Mouse (Mus musculus): ENCODE measurements at regions not wholly inside any gene's neighbourhood (a gene's known extent, or its start where the extent isn't known, plus 50 kb on each side); places are given as distances from the start of the nearest gene placed in this dataset.

DNA sequence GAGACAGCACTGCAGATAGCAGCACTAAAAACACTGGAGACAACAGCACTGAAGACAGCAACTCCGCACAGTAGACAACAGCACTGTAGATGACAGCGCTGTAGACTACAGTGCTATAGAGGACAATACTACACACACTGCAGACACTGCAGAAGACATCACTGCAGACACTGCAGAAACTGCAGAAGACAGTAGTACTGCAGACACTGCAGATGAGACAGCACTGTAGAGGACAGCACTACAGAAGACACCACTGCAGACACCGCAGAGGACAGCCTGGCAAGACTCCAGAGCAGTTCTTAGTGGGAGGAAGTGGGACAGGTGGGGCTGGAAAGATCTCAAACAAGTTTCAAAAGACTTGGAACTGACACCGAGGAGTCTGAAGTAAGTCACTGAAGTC, 64.8 kb upstream of the Gadd45a start:
- TF ChIP-seq CTCF (IDR thresholded peaks at IDR 0.05; ENCODE audit: low read depth) = no peak
- Histone ChIP-seq H3K36me3 (ENCODE audit: insufficient read depth, low read length) (no peaks in the 10 kb centered on the region), H3K4me2 (ENCODE audit: low read depth, low read length) (no peak overlapping the region; the same call in 1 of the 2 replicates), H3K4me3 (ENCODE audit: low read length) (no peak overlapping the region), H3K27ac (peak overlapping the region; percentile 45; the same call in 1 of the 2 replicates), H3K4me1 (ENCODE audit: insufficient read depth, low read length) (no peaks in the 10 kb centered on the region; the same call in 1 of the 2 replicates), H3K27me3 (ENCODE audit: insufficient read depth, low read length) (no peaks in the 10 kb centered on the region), H3K9ac (replicated peaks; ENCODE audit: low read length) (no peak overlapping the region), H3K9me3 (ENCODE audit: low read length) (no peaks in the 10 kb centered on the region)
- ATAC-seq = peak; percentile 64; the same call in 1 of the 2 replicates
- no peak for DNase-seq (ENCODE audit: low spot score)
- 78% methylated on average over 4 of the region's 4 CpGs for WGBS

DNA sequence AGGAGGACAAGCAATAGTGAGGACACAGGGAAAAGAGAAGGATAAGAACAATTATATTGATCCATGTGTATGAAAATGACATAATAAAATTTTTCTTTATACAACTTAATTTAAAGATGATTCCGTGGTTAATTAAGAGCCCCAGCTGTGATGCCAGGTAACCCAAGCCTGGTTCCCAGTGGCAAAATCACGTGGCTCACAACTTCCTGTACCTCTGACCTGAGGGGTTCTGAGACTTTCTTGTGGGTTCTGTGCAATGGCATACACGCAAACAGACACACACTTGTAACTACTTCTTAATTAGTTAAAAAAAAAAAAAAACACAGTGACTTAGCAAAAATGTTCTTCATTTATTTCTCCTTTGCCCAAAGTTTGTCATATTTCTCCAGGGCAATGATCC, 57.2 kb upstream of the Gadd45a start:
- H3K9ac ChIP-seq (replicated peaks; ENCODE audit: low read length) = no peak overlapping the region
- H3K9me3 ChIP-seq (ENCODE audit: low read length) = no peaks in the 10 kb centered on the region
- ATAC-seq = no peak
- H3K27ac ChIP-seq = no peak overlapping the region
- H3K4me2 ChIP-seq (ENCODE audit: low read depth, low read length) = no peak overlapping the region
- no peak overlapping the region for H3K4me3 ChIP-seq (ENCODE audit: low read length)
- TF ChIP-seq CTCF (IDR thresholded peaks at IDR 0.05; ENCODE audit: low read depth) = no peak
- H3K4me1 ChIP-seq (ENCODE audit: insufficient read depth, low read length) = no peaks in the 10 kb centered on the region
- DNase-seq (ENCODE audit: low spot score) = no peak
- H3K27me3 ChIP-seq (ENCODE audit: insufficient read depth, low read length) = no peaks in the 10 kb centered on the region
- WGBS = 82% methylated on average over 3 of the region's 3 CpGs
- H3K36me3 ChIP-seq (ENCODE audit: insufficient read depth, low read length) = no peaks in the 10 kb centered on the region

DNA sequence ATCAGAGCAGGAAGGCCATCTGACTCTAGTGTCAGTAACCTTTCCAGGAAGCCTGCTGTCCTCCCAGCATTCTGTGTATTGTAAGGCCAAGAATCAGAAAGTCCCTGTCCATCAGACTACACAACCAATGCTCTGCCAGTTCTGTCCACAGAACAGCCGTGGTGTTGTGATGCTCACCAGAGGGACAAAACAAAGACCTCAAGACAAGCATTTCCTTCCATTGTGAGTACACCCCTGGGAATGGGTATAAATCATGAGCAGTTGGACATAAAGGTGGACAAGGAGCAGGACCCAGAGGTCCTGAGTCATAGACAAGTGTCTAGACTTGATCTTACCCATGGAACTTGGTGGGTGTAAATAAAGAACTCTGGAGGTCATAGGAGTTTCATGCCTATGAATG, 55.9 kb upstream of the Gadd45a start:
- no peaks in the 10 kb centered on the region for H3K36me3 ChIP-seq (ENCODE audit: insufficient read depth, low read length)
- no peak overlapping the region for H3K4me3 ChIP-seq (ENCODE audit: low read length)
- ATAC-seq (no peak), DNase-seq (ENCODE audit: low spot score) (no peak)
- H3K27ac ChIP-seq = no peak overlapping the region
- WGBS = 67% methylated on average over 1 of the region's 1 CpGs
- no peaks in the 10 kb centered on the region for H3K27me3 ChIP-seq (ENCODE audit: insufficient read depth, low read length)
- TF ChIP-seq CTCF (IDR thresholded peaks at IDR 0.05; ENCODE audit: low read depth) = no peak
- no peak overlapping the region for H3K4me2 ChIP-seq (ENCODE audit: low read depth, low read length)
- no peaks in the 10 kb centered on the region for H3K9me3 ChIP-seq (ENCODE audit: low read length)
- H3K4me1 ChIP-seq (ENCODE audit: insufficient read depth, low read length) = no peaks in the 10 kb centered on the region
- H3K9ac ChIP-seq (replicated peaks; ENCODE audit: low read length) = no peak overlapping the region

DNA sequence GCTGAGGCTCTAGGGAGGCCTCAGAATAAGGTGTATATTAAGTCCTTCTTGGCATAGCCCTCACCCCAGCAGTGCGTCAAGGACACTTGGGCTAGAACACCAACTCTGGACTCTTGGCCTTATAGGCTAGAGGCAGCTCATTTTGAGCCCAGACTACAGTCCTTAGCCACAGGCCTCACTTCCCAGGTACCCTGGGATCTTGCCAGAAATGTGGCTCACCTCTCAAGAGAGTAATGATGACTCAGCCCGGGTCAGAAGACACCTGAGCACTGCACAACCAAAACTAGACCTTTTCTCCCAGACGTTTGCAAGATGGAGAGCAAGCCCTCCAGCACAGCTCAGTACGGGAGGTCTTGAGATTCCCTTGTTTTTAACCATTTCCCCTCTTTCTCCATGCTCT, 52.9 kb upstream of the Gadd45a start:
- H3K9ac ChIP-seq (replicated peaks; ENCODE audit: low read length) = no peak overlapping the region
- H3K4me2 ChIP-seq (ENCODE audit: low read depth, low read length) = no peak overlapping the region
- ATAC-seq (no peak), DNase-seq (ENCODE audit: low spot score) (no peak)
- no peaks in the 10 kb centered on the region for H3K27me3 ChIP-seq (ENCODE audit: insufficient read depth, low read length)
- H3K27ac ChIP-seq = no peak overlapping the region
- no peak for TF ChIP-seq CTCF (IDR thresholded peaks at IDR 0.05; ENCODE audit: low read depth)
- H3K4me3 ChIP-seq (ENCODE audit: low read length) = no peak overlapping the region
- WGBS = 85% methylated on average over 4 of the region's 4 CpGs
- H3K36me3 ChIP-seq (ENCODE audit: insufficient read depth, low read length) = no peaks in the 10 kb centered on the region
- H3K4me1 ChIP-seq (ENCODE audit: insufficient read depth, low read length) = no peaks in the 10 kb centered on the region
- H3K9me3 ChIP-seq (ENCODE audit: low read length) = no peaks in the 10 kb centered on the region

DNA sequence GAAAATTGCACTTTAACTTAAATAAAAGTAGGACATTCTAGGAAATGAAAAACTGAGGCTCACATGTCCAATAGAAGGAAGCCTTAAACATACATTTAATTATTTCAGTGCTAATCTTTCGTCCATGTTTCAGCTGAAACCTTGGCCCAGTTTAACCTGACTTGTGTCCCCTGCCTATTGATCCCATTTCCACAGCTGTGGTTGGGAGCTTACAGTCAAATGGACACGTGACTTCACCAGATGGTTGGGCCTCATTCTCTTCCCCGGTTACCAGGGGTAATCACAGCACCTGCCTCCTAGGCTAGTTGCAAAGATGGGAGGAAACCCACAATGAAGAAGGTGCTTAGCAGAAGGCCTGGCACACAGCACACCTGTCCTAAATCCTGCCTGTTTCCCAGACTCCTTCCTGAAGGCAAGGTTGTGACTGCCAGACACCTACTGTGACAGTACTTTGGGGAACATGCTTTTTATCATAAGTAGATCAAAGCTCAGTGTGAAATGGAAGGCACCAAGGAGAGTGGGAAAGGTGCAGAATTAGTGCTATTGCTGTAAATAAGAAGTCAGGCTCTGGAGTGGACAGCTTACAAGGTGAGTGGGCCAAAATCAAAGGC, 52.4 kb upstream of the Gadd45a start:
- H3K4me3 ChIP-seq (ENCODE audit: low read length) = no peak overlapping the region
- WGBS = 77% methylated on average over 3 of the region's 3 CpGs
- no peak for ATAC-seq

DNA sequence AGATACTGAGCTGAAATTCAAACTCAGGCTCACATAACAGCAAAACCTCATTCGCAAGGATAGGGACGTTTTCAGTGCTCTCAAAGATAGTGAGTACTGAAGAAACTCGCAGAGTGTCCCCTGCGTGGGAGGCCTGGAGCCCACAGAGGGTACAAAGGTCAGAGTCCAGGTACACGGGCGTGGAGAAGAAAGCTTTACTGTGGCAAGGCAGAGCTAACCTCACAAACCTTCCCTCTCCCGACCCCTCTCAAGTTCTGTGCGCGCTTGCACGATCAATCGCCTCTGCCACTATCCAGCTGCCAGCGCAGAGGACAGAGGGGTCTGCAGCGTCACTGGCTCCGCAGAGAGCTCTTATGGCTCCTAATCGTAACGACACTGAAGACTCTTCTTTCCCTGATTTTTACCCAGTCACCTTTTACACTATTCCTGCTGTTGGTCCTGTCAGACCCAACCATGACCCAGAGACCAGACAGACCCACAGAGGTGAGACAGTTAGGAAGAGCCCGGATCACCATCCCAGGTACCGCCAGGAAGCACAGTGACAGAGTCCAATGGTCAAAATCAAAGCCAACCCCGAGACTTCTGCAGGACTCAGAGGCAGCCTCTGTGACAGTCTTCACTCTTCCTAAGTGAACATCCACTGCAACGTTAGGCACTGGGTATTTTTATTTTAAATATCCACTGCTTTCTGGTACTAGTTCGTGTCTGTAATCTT, 51.6 kb upstream of the Gadd45a start:
- Histone ChIP-seq H3K27ac (no peak overlapping the region), H3K4me1 (ENCODE audit: insufficient read depth, low read length) (no peaks in the 10 kb centered on the region), H3K4me3 (ENCODE audit: low read length) (no peak overlapping the region), H3K27me3 (ENCODE audit: insufficient read depth, low read length) (no peaks in the 10 kb centered on the region), H3K9ac (replicated peaks; ENCODE audit: low read length) (no peak overlapping the region), H3K4me2 (ENCODE audit: low read depth, low read length) (no peak overlapping the region), H3K36me3 (ENCODE audit: insufficient read depth, low read length) (no peaks in the 10 kb centered on the region), H3K9me3 (ENCODE audit: low read length) (no peaks in the 10 kb centered on the region)
- ATAC-seq (no peak), DNase-seq (ENCODE audit: low spot score) (no peak)
- no peak for TF ChIP-seq CTCF (IDR thresholded peaks at IDR 0.05; ENCODE audit: low read depth)
- 75% methylated on average over 21 of the region's 21 CpGs for WGBS

More for the DNA sequence above, 52.4 kb upstream of the Gadd45a start:
- Histone ChIP-seq H3K4me1 (ENCODE audit: insufficient read depth, low read length) (no peaks in the 10 kb centered on the region), H3K27me3 (ENCODE audit: insufficient read depth, low read length) (no peaks in the 10 kb centered on the region), H3K4me2 (ENCODE audit: low read depth, low read length) (no peak overlapping the region), H3K36me3 (ENCODE audit: insufficient read depth, low read length) (no peaks in the 10 kb centered on the region), H3K9me3 (ENCODE audit: low read length) (no peaks in the 10 kb centered on the region), H3K27ac (no peak overlapping the region), H3K9ac (replicated peaks; ENCODE audit: low read length) (no peak overlapping the region)
- TF ChIP-seq CTCF (IDR thresholded peaks at IDR 0.05; ENCODE audit: low read depth) = no peak
- no peak for DNase-seq (ENCODE audit: low spot score)

DNA sequence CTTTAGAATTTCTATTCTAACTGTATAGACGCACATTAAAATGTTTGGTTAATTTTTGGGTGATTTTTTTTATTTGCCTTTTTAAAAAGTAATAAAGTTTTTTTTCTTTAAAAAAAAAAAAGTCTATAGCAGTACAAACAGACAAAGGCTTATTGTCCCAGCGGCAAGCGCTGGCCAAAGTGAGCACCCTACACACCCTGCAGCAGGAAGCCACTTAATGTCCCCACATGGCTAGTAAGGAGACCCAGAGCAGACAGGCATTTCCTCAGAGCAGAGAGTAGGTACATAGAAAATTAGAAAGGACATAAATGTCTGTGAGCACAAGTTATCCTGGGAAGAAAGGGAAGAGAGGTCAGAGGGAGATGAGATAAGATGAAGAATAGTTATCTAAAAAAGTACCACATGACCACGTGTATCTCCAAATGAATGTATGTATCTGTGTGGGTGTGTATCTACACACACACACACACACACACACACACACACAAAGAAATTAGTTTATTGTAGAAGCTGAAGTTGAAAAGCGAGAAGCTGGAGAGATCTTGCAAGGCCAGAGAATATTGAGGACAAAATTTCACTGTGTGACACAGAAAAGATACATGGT, 50.7 kb upstream of the Gadd45a start:
- TF ChIP-seq CTCF (IDR thresholded peaks at IDR 0.05; ENCODE audit: low read depth) = no peak
- no peak for DNase-seq (ENCODE audit: low spot score)
- Histone ChIP-seq H3K9me3 (ENCODE audit: low read length) (no peaks in the 10 kb centered on the region), H3K36me3 (ENCODE audit: insufficient read depth, low read length) (no peaks in the 10 kb centered on the region), H3K27me3 (ENCODE audit: insufficient read depth, low read length) (no peaks in the 10 kb centered on the region), H3K4me2 (ENCODE audit: low read depth, low read length) (no peak overlapping the region), H3K9ac (replicated peaks; ENCODE audit: low read length) (no peak overlapping the region), H3K27ac (no peak overlapping the region), H3K4me3 (ENCODE audit: low read length) (no peak overlapping the region), H3K4me1 (ENCODE audit: insufficient read depth, low read length) (no peaks in the 10 kb centered on the region)
- 87% methylated on average over 5 of the region's 5 CpGs for WGBS
- ATAC-seq = no peak

Data from hindbrain, postnatal 0 days (tissue).